Mouse (Mus musculus): Measurements from ENCODE around the gene Mblac2. TPM values are rescaled to one million over a fixed set of nuclear protein-coding genes. Genes with fewer than 3 reads are reported as not detected.
A peak's percentile ranks its signal among the peaks of the same experiment; 100 is the strongest.

The Mblac2 gene
- polyA plus RNA-seq, 1 experiment from 2014 or later: 5.2 TPM

DNA sequence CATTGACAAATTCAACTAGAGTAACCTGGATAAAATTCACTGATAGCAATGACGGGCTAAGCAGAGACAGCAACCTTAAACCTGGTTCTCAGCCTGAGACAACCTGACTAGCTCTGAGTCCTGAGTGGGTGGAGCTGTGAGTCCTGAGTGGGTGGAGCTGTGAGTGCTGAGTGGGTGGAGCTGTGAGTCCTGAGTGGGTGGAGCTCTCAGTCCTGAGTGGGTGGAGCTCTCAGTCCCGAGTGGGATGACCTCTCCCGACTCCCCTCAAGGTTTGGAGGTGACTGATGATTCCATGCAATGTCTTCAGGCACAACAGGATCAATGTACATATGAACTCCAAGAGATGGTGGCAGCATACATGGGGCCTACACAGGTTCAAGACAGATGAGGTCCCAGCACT, 21.6 kb upstream of the Mblac2 start:
- peaks cover 14% of the 10 kb centered on the region for H3K4me1 ChIP-seq (replicated peaks; ENCODE audit: control insufficient read depth, insufficient read depth, low read length)
- H3K36me3 ChIP-seq (ENCODE audit: control insufficient read depth, insufficient read depth, low read length): peaks cover 12% of the 10 kb centered on the region; the same call in 1 of the 2 replicates
- no peaks in the 10 kb centered on the region for H3K9me3 ChIP-seq (ENCODE audit: control insufficient read depth, low read length)
- H3K27me3 ChIP-seq (replicated peaks; ENCODE audit: control insufficient read depth, insufficient read depth, low read length): no peaks in the 10 kb centered on the region
- DNase-seq (ENCODE audit: low spot score): no peak
- peak; percentile 34 for ATAC-seq (replicated peaks; ENCODE audit: low FRiP score)
- no peak overlapping the region for H3K9ac ChIP-seq (ENCODE audit: low read depth, low read length)
- WGBS: 75% methylated on average over 3 of the region's 3 CpGs
- H3K4me3 ChIP-seq (ENCODE audit: low read depth, low read length): no peak overlapping the region
- H3K4me2 ChIP-seq: peak overlapping the region; percentile 51; the same call in 1 of the 2 replicates
- H3K27ac ChIP-seq (ENCODE audit: low read depth, low read length): no peak overlapping the region

DNA sequence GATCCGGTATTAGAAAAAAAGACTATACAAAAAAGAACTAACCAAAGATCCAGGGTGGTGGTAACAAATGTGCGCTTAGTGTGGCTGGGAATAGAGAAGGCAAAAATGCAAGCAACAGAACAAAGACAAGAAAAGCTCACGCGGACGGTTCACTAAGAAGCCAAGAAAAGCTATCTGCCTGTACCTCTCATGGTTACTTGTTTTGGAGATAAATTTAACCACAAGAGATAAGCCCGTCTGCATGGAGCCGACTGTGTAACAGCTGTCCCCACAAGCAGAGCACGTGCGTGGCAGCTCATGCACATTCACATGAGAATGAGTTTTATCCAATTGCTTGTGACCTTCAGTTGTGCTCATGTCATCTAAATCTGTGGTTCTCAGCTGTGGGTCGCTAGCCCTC, 20.7 kb upstream of the Mblac2 start:
- Histone ChIP-seq H3K4me3 (ENCODE audit: low read depth, low read length) (no peak overlapping the region), H3K9ac (ENCODE audit: low read depth, low read length) (no peak overlapping the region; the same call in 1 of the 2 replicates), H3K36me3 (ENCODE audit: control insufficient read depth, insufficient read depth, low read length) (peaks cover 12% of the 10 kb centered on the region; the same call in 1 of the 2 replicates), H3K27me3 (replicated peaks; ENCODE audit: control insufficient read depth, insufficient read depth, low read length) (no peaks in the 10 kb centered on the region), H3K4me1 (replicated peaks; ENCODE audit: control insufficient read depth, insufficient read depth, low read length) (peaks cover 14% of the 10 kb centered on the region), H3K9me3 (ENCODE audit: control insufficient read depth, low read length) (no peaks in the 10 kb centered on the region), H3K4me2 (peak overlapping the region; percentile 51), H3K27ac (ENCODE audit: low read depth, low read length) (peak overlapping the region; percentile 65)
- ATAC-seq (replicated peaks; ENCODE audit: low FRiP score): peak; percentile 88
- peak; percentile 42 for DNase-seq (ENCODE audit: low spot score)
- whole genome bisulfite sequencing: 28% methylated on average over 10 of the region's 10 CpGs

DNA sequence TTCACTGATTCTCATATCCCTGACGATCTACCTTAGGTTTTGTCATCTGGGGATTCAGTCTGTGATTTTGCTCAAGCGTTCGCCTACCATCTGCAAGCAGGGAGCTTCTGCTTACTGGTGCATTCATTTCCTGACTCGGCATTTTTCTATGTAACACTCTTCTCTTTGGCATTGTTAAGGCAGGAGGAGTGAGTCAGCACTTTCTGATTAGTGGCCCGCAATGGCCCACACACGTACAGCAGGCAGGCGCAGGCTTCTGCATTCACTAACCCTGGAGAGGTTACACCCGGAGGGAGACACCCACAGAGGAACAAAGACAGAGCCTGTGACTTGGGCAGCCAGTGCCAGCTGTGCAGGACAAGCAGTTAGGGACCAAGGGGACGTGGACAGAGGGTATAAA, 19.5 kb upstream of the Mblac2 start:
- Histone ChIP-seq H3K4me2 (peak overlapping the region; percentile 24; the same call in 1 of the 2 replicates), H3K4me3 (ENCODE audit: low read depth, low read length) (no peak overlapping the region), H3K27ac (ENCODE audit: low read depth, low read length) (peak overlapping the region; percentile 65; the same call in 1 of the 2 replicates), H3K9ac (ENCODE audit: low read depth, low read length) (no peak overlapping the region), H3K9me3 (ENCODE audit: control insufficient read depth, low read length) (no peaks in the 10 kb centered on the region), H3K27me3 (replicated peaks; ENCODE audit: control insufficient read depth, insufficient read depth, low read length) (no peaks in the 10 kb centered on the region), H3K4me1 (replicated peaks; ENCODE audit: control insufficient read depth, insufficient read depth, low read length) (peaks cover 14% of the 10 kb centered on the region), H3K36me3 (ENCODE audit: control insufficient read depth, insufficient read depth, low read length) (peaks cover 12% of the 10 kb centered on the region; the same call in 1 of the 2 replicates)
- 45% methylated on average over 9 of the region's 9 CpGs for WGBS
- DNase-seq (ENCODE audit: low spot score) (peak; percentile 38), ATAC-seq (replicated peaks; ENCODE audit: low FRiP score) (peak; percentile 80)

DNA sequence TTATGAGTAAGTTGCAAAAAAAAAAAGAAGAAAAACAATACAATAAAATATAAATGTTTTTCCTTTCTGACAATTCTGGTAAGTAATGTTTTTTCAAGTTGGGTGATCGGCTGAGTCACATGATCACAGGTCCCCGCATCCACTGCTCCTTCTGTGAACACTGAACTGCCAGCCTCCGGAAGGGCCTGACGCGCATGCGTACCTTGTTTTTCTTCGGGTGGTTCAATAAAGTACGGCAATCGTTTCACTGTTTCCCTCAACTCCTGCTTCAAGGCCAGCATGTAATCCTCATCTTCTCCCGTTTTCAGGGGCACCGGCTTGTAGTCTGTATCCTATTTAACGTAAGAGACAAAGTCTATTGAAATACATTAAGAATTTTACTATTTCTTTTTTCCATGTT, 16.7 kb upstream of the Mblac2 start:
- Histone ChIP-seq H3K4me1 (replicated peaks; ENCODE audit: control insufficient read depth, insufficient read depth, low read length) (peaks cover 14% of the 10 kb centered on the region), H3K4me2 (no peak overlapping the region), H3K36me3 (ENCODE audit: control insufficient read depth, insufficient read depth, low read length) (peaks cover 12% of the 10 kb centered on the region; the same call in 1 of the 2 replicates), H3K27me3 (replicated peaks; ENCODE audit: control insufficient read depth, insufficient read depth, low read length) (no peaks in the 10 kb centered on the region), H3K9me3 (ENCODE audit: control insufficient read depth, low read length) (no peaks in the 10 kb centered on the region), H3K4me3 (ENCODE audit: low read depth, low read length) (no peak overlapping the region), H3K27ac (ENCODE audit: low read depth, low read length) (no peak overlapping the region), H3K9ac (ENCODE audit: low read depth, low read length) (no peak overlapping the region)
- 92% methylated on average over 12 of the region's 12 CpGs for WGBS
- ATAC-seq (replicated peaks; ENCODE audit: low FRiP score) (no peak), DNase-seq (ENCODE audit: low spot score) (no peak)

DNA sequence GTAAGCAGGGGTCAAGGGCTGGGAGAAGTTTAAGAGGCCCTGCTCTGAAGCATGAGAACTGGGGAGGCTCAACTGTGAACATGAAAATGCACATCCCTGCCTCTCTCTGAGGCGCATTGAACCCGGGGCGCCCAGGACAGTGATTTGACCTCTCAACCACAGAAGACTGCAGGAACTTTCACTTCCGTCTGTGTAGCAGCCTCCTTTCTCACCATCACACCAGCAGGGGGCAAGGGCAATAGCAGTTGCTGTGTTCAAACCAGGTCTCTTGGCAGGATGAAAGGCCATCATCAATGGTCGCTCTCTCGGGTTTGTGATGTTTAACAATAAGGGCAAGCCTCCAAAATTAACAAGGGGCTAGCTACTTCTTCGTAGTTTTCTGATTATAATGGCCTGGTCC, 8.0 kb upstream of the Mblac2 start:
- ATAC-seq (replicated peaks; ENCODE audit: low FRiP score) (no peak), DNase-seq (ENCODE audit: low spot score) (no peak)
- H3K27me3 ChIP-seq (replicated peaks; ENCODE audit: control insufficient read depth, insufficient read depth, low read length): no peaks in the 10 kb centered on the region
- no peak overlapping the region for H3K9ac ChIP-seq (ENCODE audit: low read depth, low read length)
- 85% methylated on average over 7 of the region's 7 CpGs for WGBS
- peaks cover 2% of the 10 kb centered on the region; the same call in 1 of the 2 replicates for H3K36me3 ChIP-seq (ENCODE audit: control insufficient read depth, insufficient read depth, low read length)
- no peak overlapping the region for H3K4me2 ChIP-seq
- no peaks in the 10 kb centered on the region for H3K9me3 ChIP-seq (ENCODE audit: control insufficient read depth, low read length)
- H3K27ac ChIP-seq (ENCODE audit: low read depth, low read length): no peak overlapping the region
- H3K4me3 ChIP-seq (ENCODE audit: low read depth, low read length): no peak overlapping the region
- H3K4me1 ChIP-seq (replicated peaks; ENCODE audit: control insufficient read depth, insufficient read depth, low read length): peaks cover 6% of the 10 kb centered on the region

GRCm38 (mm10) chr13:81703621-81704020, 7.5 kb upstream of the Mblac2 start:
- no peaks in the 10 kb centered on the region for H3K9me3 ChIP-seq (ENCODE audit: control insufficient read depth, low read length)
- 88% methylated on average over 9 of the region's 9 CpGs for WGBS
- H3K36me3 ChIP-seq (ENCODE audit: control insufficient read depth, insufficient read depth, low read length): no peaks in the 10 kb centered on the region; the same call in 1 of the 2 replicates
- no peak overlapping the region for H3K27ac ChIP-seq (ENCODE audit: low read depth, low read length)
- no peaks in the 10 kb centered on the region for H3K27me3 ChIP-seq (replicated peaks; ENCODE audit: control insufficient read depth, insufficient read depth, low read length)
- no peak overlapping the region for H3K9ac ChIP-seq (ENCODE audit: low read depth, low read length)
- H3K4me3 ChIP-seq (ENCODE audit: low read depth, low read length): no peak overlapping the region
- H3K4me1 ChIP-seq (replicated peaks; ENCODE audit: control insufficient read depth, insufficient read depth, low read length): peaks cover 6% of the 10 kb centered on the region
- ATAC-seq (replicated peaks; ENCODE audit: low FRiP score) (no peak), DNase-seq (ENCODE audit: low spot score) (no peak)
- no peak overlapping the region for H3K4me2 ChIP-seq

DNA sequence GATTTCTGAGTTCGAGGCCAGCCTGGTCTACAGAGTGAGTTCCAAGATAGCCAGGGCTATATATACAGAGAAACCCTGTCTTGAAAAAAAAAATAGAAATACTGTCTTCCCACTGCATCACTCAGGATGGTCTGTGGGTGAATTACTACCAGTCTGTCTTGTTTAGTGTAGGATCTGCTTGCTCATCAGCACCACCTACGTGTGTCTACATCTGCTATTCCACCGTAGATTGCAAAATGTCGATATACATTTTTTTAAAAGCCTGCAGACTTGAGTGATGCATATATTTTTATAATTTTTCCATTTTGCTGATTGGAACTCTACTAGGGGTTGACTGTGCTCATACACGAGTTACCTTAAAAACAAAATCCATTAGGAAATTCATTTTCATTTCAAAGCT, 4.8 kb upstream of the Mblac2 start:
- H3K9ac ChIP-seq (ENCODE audit: low read depth, low read length): no peak overlapping the region
- 91% methylated on average over 5 of the region's 5 CpGs for WGBS
- H3K9me3 ChIP-seq (ENCODE audit: control insufficient read depth, low read length): no peaks in the 10 kb centered on the region

GRCm38 (mm10) chr13:81709805-81710204, 1.3 kb upstream of the Mblac2 start:
- Histone ChIP-seq H3K27ac (ENCODE audit: low read depth, low read length) (no peak overlapping the region), H3K4me1 (replicated peaks; ENCODE audit: control insufficient read depth, insufficient read depth, low read length) (peaks cover 23% of the 10 kb centered on the region), H3K9ac (ENCODE audit: low read depth, low read length) (peak overlapping the region; percentile 84), H3K4me3 (ENCODE audit: low read depth, low read length) (peak overlapping the region; percentile 75), H3K36me3 (ENCODE audit: control insufficient read depth, insufficient read depth, low read length) (no peaks in the 10 kb centered on the region), H3K27me3 (replicated peaks; ENCODE audit: control insufficient read depth, insufficient read depth, low read length) (no peaks in the 10 kb centered on the region), H3K4me2 (peak overlapping the region; percentile 100), H3K9me3 (ENCODE audit: control insufficient read depth, low read length) (no peaks in the 10 kb centered on the region)
- DNase-seq (ENCODE audit: low spot score) (no peak), ATAC-seq (replicated peaks; ENCODE audit: low FRiP score) (no peak)
- 32% methylated on average over 4 of the region's 4 CpGs for WGBS

More for the DNA sequence above, 4.8 kb upstream of the Mblac2 start:
- no peaks in the 10 kb centered on the region for H3K27me3 ChIP-seq (replicated peaks; ENCODE audit: control insufficient read depth, insufficient read depth, low read length)
- H3K4me2 ChIP-seq: no peak overlapping the region
- ATAC-seq (replicated peaks; ENCODE audit: low FRiP score) (no peak), DNase-seq (ENCODE audit: low spot score) (no peak)
- no peak overlapping the region for H3K27ac ChIP-seq (ENCODE audit: low read depth, low read length)
- H3K4me3 ChIP-seq (ENCODE audit: low read depth, low read length): no peak overlapping the region
- H3K4me1 ChIP-seq (replicated peaks; ENCODE audit: control insufficient read depth, insufficient read depth, low read length): peaks cover 9% of the 10 kb centered on the region
- no peaks in the 10 kb centered on the region for H3K36me3 ChIP-seq (ENCODE audit: control insufficient read depth, insufficient read depth, low read length)

- WGBS: under 1% methylated on average over 7 of the region's 7 CpGs
- ATAC-seq (replicated peaks; ENCODE audit: low FRiP score) (no peak), DNase-seq (ENCODE audit: low spot score) (no peak)
- Histone ChIP-seq H3K36me3 (ENCODE audit: control insufficient read depth, insufficient read depth, low read length) (no peaks in the 10 kb centered on the region), H3K27ac (ENCODE audit: low read depth, low read length) (peak overlapping the region; percentile 89), H3K9ac (ENCODE audit: low read depth, low read length) (peak overlapping the region; percentile 84), H3K4me2 (peak overlapping the region; percentile 100), H3K4me3 (ENCODE audit: low read depth, low read length) (peak overlapping the region; percentile 75), H3K4me1 (replicated peaks; ENCODE audit: control insufficient read depth, insufficient read depth, low read length) (peaks cover 23% of the 10 kb centered on the region), H3K9me3 (ENCODE audit: control insufficient read depth, low read length) (no peaks in the 10 kb centered on the region), H3K27me3 (replicated peaks; ENCODE audit: control insufficient read depth, insufficient read depth, low read length) (no peaks in the 10 kb centered on the region)
Measured at GRCm38 (mm10) chr13:81710266-81710665, 875 bp upstream of the Mblac2 start.
